Mouse (Mus musculus) embryonic facial prominence, embryonic 10.5 days (tissue): Measurements from ENCODE around the gene Trafd1. TPM values are rescaled to one million over a fixed set of nuclear protein-coding genes. Genes with fewer than 3 reads are reported as not detected.
"Not testable (repeated sequence)": the region's sequence is repeated elsewhere in the genome, so short reads cannot be mapped to it uniquely, and the experiment has no call there.

Experiments used
- DNase-seq: peaks from one replicate; pipeline ENCODE4 v3.0.0-alpha.2; 2017; ENCODE audit warnings: low spot score
- H3K27ac ChIP-seq: fragments of 300-500 bp; sonication (generic); replicated peaks from 2 replicates; pipeline ENCODE4 v1.5.1; 2016; ENCODE audit warnings: mild to moderate bottlenecking
- H3K27me3 ChIP-seq: fragments of 300-500 bp; sonication (generic); replicated peaks from 2 replicates; pipeline ENCODE4 v1.6.1; 2016; ENCODE audit warnings: low read depth, mild to moderate bottlenecking; ENCODE audit not compliant: poor library complexity, severe bottlenecking
- H3K36me3 ChIP-seq: fragments of 300-500 bp; sonication (generic); replicated peaks from 2 replicates; pipeline ENCODE4 v1.6.1; 2016; ENCODE audit warnings: mild to moderate bottlenecking, moderate library complexity
- H3K4me1 ChIP-seq: fragments of 300-500 bp; sonication (generic); 2 replicates; pipeline ENCODE4 v1.6.1; 2016
- H3K4me3 ChIP-seq: fragments of 300-500 bp; sonication (generic); 2 replicates; pipeline ENCODE4 v1.5.1; 2016; ENCODE audit warnings: mild to moderate bottlenecking, moderate library complexity
- H3K9me3 ChIP-seq: fragments of 300-500 bp; sonication (generic); 2 replicates; pipeline ENCODE4 v1.6.1; 2016; ENCODE audit warnings: mild to moderate bottlenecking
- WGBS: fragments of 180-500 bp; shearing (Covaris S2); methylation state at CpG from one replicate; pipeline ENCODE4 v1.1.7; 2016; 5-methylcytosine and 5-hydroxymethylcytosine counted together
- polyA plus RNA-seq: library from polyadenylated mRNA; unstranded; fragments of >200 nt; fragmentation: Nextera tagmentation; extraction: Ambion mirVana; gene quantifications from 2 replicates; pipeline ENCODE4 v1.2.1, GENCODE M21; 2016

Gene Trafd1
- polyA plus RNA-seq, 1 experiment from 2014 or later, result 74.8 TPM

GRCm38 (mm10) chr5:121378678-121379256 lies 6.7 kb downstream of the Trafd1 start:
- DNase-seq, result no peak
- WGBS, result 92% methylated on average over 13 of the region's 13 CpGs
- no peak overlapping the region for H3K27ac ChIP-seq
- peaks cover 95% of the 10 kb centered on the region for H3K36me3 ChIP-seq
- no peak overlapping the region for H3K4me3 ChIP-seq
- no peaks in the 10 kb centered on the region; the same call in 1 of the 2 replicates for H3K4me1 ChIP-seq
- no peaks in the 10 kb centered on the region for H3K27me3 ChIP-seq
- peaks cover 6% of the 10 kb centered on the region; the same call in 1 of the 2 replicates for H3K9me3 ChIP-seq

GRCm38 (mm10) chr5:121376972-121377371 lies 8.5 kb downstream of the Trafd1 start:
- 79% methylated on average over 5 of the region's 5 CpGs for WGBS
- not testable (repeated sequence) for H3K27ac ChIP-seq, DNase-seq, H3K9me3 ChIP-seq, H3K4me1 ChIP-seq, H3K4me3 ChIP-seq, H3K27me3 ChIP-seq
- peaks cover 98% of the 10 kb centered on the region for H3K36me3 ChIP-seq

GRCm38 (mm10) chr5:121374790-121375189 lies 10.6 kb downstream of the Trafd1 start:
- Histone ChIP-seq H3K4me1 (no peaks in the 10 kb centered on the region), H3K27me3 (no peaks in the 10 kb centered on the region), H3K36me3 (peaks cover 95% of the 10 kb centered on the region), H3K4me3 (no peak overlapping the region), H3K9me3 (no peaks in the 10 kb centered on the region), H3K27ac (no peak overlapping the region)
- DNase-seq, result no peak
- 87% methylated on average over 3 of the region's 3 CpGs for WGBS

GRCm38 (mm10) chr5:121371712-121372111 lies 13.7 kb downstream of the Trafd1 start:
- no peaks in the 10 kb centered on the region for H3K27me3 ChIP-seq
- no peak overlapping the region for H3K4me3 ChIP-seq
- H3K4me1 ChIP-seq, result no peaks in the 10 kb centered on the region
- peaks cover 96% of the 10 kb centered on the region for H3K36me3 ChIP-seq
- no peak overlapping the region for H3K27ac ChIP-seq
- no peaks in the 10 kb centered on the region for H3K9me3 ChIP-seq
- no peak for DNase-seq
- WGBS, result 93% methylated on average over 6 of the region's 6 CpGs

GRCm38 (mm10) chr5:121367255-121367654 lies 18.2 kb downstream of the Trafd1 start:
- Histone ChIP-seq H3K4me1 (no peaks in the 10 kb centered on the region), H3K27ac (no peak overlapping the region), H3K4me3 (no peak overlapping the region), H3K27me3 (no peaks in the 10 kb centered on the region), H3K36me3 (peaks cover 97% of the 10 kb centered on the region), H3K9me3 (no peaks in the 10 kb centered on the region)
- no peak for DNase-seq
- WGBS, result 88% methylated on average over 4 of the region's 4 CpGs

- no peak overlapping the region for H3K4me3 ChIP-seq
- no peaks in the 10 kb centered on the region for H3K9me3 ChIP-seq
- H3K36me3 ChIP-seq, result peaks cover 97% of the 10 kb centered on the region
- H3K4me1 ChIP-seq, result peaks cover 4% of the 10 kb centered on the region; the same call in 1 of the 2 replicates
- 89% methylated on average over 16 of the region's 16 CpGs for WGBS
- no peak overlapping the region for H3K27ac ChIP-seq
- no peaks in the 10 kb centered on the region for H3K27me3 ChIP-seq
- no peak for DNase-seq
Measured at GRCm38 (mm10) chr5:121366449-121367225, 18.8 kb downstream of the Trafd1 start.

GRCm38 (mm10) chr5:121363441-121363840 lies 22.0 kb downstream of the Trafd1 start:
- H3K27ac ChIP-seq, result no peak overlapping the region
- H3K4me3 ChIP-seq, result no peak overlapping the region
- peaks cover 99% of the 10 kb centered on the region for H3K36me3 ChIP-seq
- H3K27me3 ChIP-seq, result no peaks in the 10 kb centered on the region
- no peaks in the 10 kb centered on the region for H3K9me3 ChIP-seq
- no peak for DNase-seq
- 90% methylated on average over 7 of the region's 7 CpGs for WGBS
- H3K4me1 ChIP-seq, result peaks cover 4% of the 10 kb centered on the region; the same call in 1 of the 2 replicates

GRCm38 (mm10) chr5:121361696-121362095 lies 23.7 kb downstream of the Trafd1 start:
- 87% methylated on average over 5 of the region's 5 CpGs for whole genome bisulfite sequencing
- H3K9me3 ChIP-seq, result no peaks in the 10 kb centered on the region
- H3K4me1 ChIP-seq, result peaks cover 4% of the 10 kb centered on the region; the same call in 1 of the 2 replicates
- peaks cover 99% of the 10 kb centered on the region for H3K36me3 ChIP-seq
- no peaks in the 10 kb centered on the region for H3K27me3 ChIP-seq
- no peak overlapping the region for H3K4me3 ChIP-seq
- H3K27ac ChIP-seq, result no peak overlapping the region
- no peak for DNase-seq

- Histone ChIP-seq H3K9me3 (no peaks in the 10 kb centered on the region), H3K4me3 (no peak overlapping the region), H3K4me1 (peaks cover 4% of the 10 kb centered on the region; the same call in 1 of the 2 replicates), H3K36me3 (peaks cover 100% of the 10 kb centered on the region), H3K27ac (no peak overlapping the region), H3K27me3 (no peaks in the 10 kb centered on the region)
- no peak for DNase-seq
- WGBS, result 73% methylated on average over 9 of the region's 9 CpGs
Measured at GRCm38 (mm10) chr5:121359229-121359628, 26.2 kb downstream of the Trafd1 start.

- Histone ChIP-seq H3K27ac (no peak overlapping the region), H3K27me3 (no peaks in the 10 kb centered on the region), H3K4me3 (no peak overlapping the region), H3K36me3 (peaks cover 85% of the 10 kb centered on the region), H3K4me1 (peaks cover 31% of the 10 kb centered on the region), H3K9me3 (no peaks in the 10 kb centered on the region)
- DNase-seq, result no peak
- WGBS, result 93% methylated on average over 8 of the region's 8 CpGs
Measured at GRCm38 (mm10) chr5:121343997-121344396, 41.4 kb downstream of the Trafd1 start.

- H3K36me3 ChIP-seq, result peaks cover 86% of the 10 kb centered on the region
- 88% methylated on average over 11 of the region's 11 CpGs for WGBS
Measured at GRCm38 (mm10) chr5:121342490-121342889, 42.9 kb downstream of the Trafd1 start.

GRCm38 (mm10) chr5:121340965-121341473 lies 44.4 kb downstream of the Trafd1 start:
- peaks cover 31% of the 10 kb centered on the region for H3K4me1 ChIP-seq
- no peaks in the 10 kb centered on the region for H3K27me3 ChIP-seq
- peak overlapping the region; percentile 54; the same call in 1 of the 2 replicates for H3K27ac ChIP-seq
- H3K4me3 ChIP-seq, result 0 out of 2 replicates have a peak overlapping the region, but pooled peaks have one; percentile 5
- H3K9me3 ChIP-seq, result no peaks in the 10 kb centered on the region
- 18% methylated on average over 7 of the region's 7 CpGs for WGBS
- peak; percentile 63 for DNase-seq
- peaks cover 91% of the 10 kb centered on the region for H3K36me3 ChIP-seq

More at GRCm38 (mm10) chr5:121342490-121342889, 42.9 kb downstream of the Trafd1 start:
- DNase-seq, result no peak
- Histone ChIP-seq H3K4me1 (peaks cover 31% of the 10 kb centered on the region), H3K27me3 (no peaks in the 10 kb centered on the region), H3K4me3 (no peak overlapping the region), H3K9me3 (no peaks in the 10 kb centered on the region), H3K27ac (peak overlapping the region; percentile 25; the same call in 1 of the 2 replicates)
